Comparison of ENCODE assay signal across 24 mouse cellular contexts in genomic region chr9:27982576-27982975, GRCm38 (mm10).
A peak's percentile ranks its signal among the peaks of the same experiment; 100 is the strongest.
DNase-seq lines count a peak whose midpoint lies in the region; ATAC-seq and TF ChIP-seq lines count a peak whose summit lies in the region.
"Had no signal": no experiment of that assay in that cellular context is flagged by ENCODE, and none has a peak within 500 bp of the region (broad histone marks: within the 10 kb centered on the region; RNA-seq: fewer than 3 reads in every experiment).

No protein-coding gene starts in this region.

- H3K27ac ChIP-seq in embryonic fibroblast, embryonic 13.5 days (ENCODE audit: insufficient read depth, low read length) = peak overlapping the region; percentile 93
- H3K27ac ChIP-seq: embryonic facial prominence, embryonic 13.5 days; embryonic facial prominence, embryonic 15.5 days; forebrain, embryonic 13.5 days; forebrain, embryonic 15.5 days had no signal

- peaks cover 2% of the 10 kb centered on the region; the same call in 1 of the 2 replicates for H3K4me1 ChIP-seq in embryonic fibroblast, embryonic 13.5 days (ENCODE audit: control insufficient read depth, insufficient read depth, low read length)
- H3K4me1 ChIP-seq: embryonic facial prominence, embryonic 13.5 days; embryonic facial prominence, embryonic 15.5 days; forebrain, embryonic 13.5 days had no signal

- DNase-seq in 3134 (ENCODE audit: extremely low read depth, insufficient read length, low spot score) (peak; percentile 58), NIH3T3 (ENCODE audit: low read depth) (peak; percentile 54)
- DNase-seq in right cerebral cortex, postnatal 36 days (ENCODE audit: low spot score in 2 of 2) = no peak
- DNase-seq in gastrocnemius, postnatal 10 days = no peak
- DNase-seq: adrenal gland, adult 8-10 months; adrenal gland, postnatal 14 days; adrenal gland, postnatal 36 days; B cell, adult 2 months; cerebellum, adult 11-12 months; cerebellum, adult 2 months; cerebellum, adult 9-10 months; cerebellum, postnatal 10 days; cerebellum, postnatal 25 days; embryo, embryonic 11 days; forebrain, postnatal 0 days had no signal

- ATAC-seq in erythroblast, adult 5-6 weeks (replicated peaks; ENCODE audit: low FRiP score, poor library complexity, severe bottlenecking) = no peak
- ATAC-seq: activated CD4-positive, CD25-positive, alpha-beta regulatory T cell, adult 4 months; CD4-positive, CD25-positive, alpha-beta regulatory T cell, adult 4 months; forebrain, embryonic 13.5 days; forebrain, embryonic 15.5 days; forebrain, postnatal 0 days had no signal

- no peak overlapping the region for H3K4me3 ChIP-seq in embryonic fibroblast, embryonic 13.5 days (ENCODE audit: insufficient read depth, low read length)
- H3K4me3 ChIP-seq: embryonic facial prominence, embryonic 13.5 days; embryonic facial prominence, embryonic 15.5 days; erythroblast, embryonic 14.5 days; forebrain, embryonic 13.5 days; forebrain, embryonic 15.5 days had no signal

- TF ChIP-seq POLR2A in embryonic fibroblast, embryonic 13.5 days (IDR thresholded peaks at IDR 0.05; ENCODE audit: low read depth, low read length) = no peak

- no peak for TF ChIP-seq CTCF in embryonic fibroblast, embryonic 13.5 days (IDR thresholded peaks at IDR 0.05; ENCODE audit: borderline replicate concordance, insufficient read depth, low read length)

Comparison
In these comparisons a context has a peak if more than half of its experiments do, and no peak if none do; other contexts are left out.
1. DNase-seq: peak in 3134 (single experiment) and NIH3T3 (single experiment); none in right cerebral cortex, postnatal 36 days (0 of 2) and gastrocnemius, postnatal 10 days (single experiment).